Mouse (Mus musculus) thymus, adult 2 months (tissue): ENCODE results near the gene Suclg2.

Experiments used
- CTCF ChIP-seq: fragments of 200-500 bp; IDR thresholded peaks from 2 replicates; pipeline ENCODE4 v1.5.1; 2012; ENCODE audit warnings: mild to moderate bottlenecking, control low read depth, low read length, moderate library complexity, borderline replicate concordance; ENCODE audit not compliant: control insufficient read depth, poor library complexity, insufficient read depth; ENCODE audit errors: extremely low read depth
- POLR2A ChIP-seq: fragments of 200-500 bp; IDR thresholded peaks from 2 replicates; pipeline ENCODE4 v1.6.1; 2012; ENCODE audit warnings: mild to moderate bottlenecking, low read length, control low read depth, moderate library complexity; ENCODE audit not compliant: control insufficient read depth, poor library complexity, insufficient read depth; ENCODE audit errors: extremely low read depth

DNA sequence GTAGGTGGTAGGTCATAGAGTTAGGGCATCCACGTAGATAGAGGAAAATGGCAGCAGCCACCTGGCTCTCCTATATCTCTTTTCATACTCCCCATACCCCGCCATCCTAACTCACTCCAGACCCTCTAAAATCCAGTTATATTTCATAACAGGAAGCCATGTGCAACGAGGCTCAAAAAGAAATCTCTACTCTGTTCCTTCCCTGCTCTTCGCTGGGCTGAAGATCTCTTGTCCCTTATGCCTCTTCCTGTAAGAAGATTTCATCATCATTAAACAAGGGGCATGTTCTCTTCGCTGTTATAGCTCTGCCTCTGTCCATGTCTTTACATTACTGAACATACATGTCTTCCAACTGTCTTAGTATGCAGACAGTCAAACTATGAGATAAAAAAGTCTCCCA is 10.8 kb upstream of the Suclg2 start:
- TF ChIP-seq POLR2A: no peak
- TF ChIP-seq CTCF: no peak
